Mouse (Mus musculus): Measurements from ENCODE around the gene Fbrsl1. TPM values are rescaled to one million over a fixed set of nuclear protein-coding genes. Genes with fewer than 3 reads are reported as not detected.

Gene Fbrsl1
- polyA plus RNA-seq, 1 experiment from 2014 or later = 6.6 TPM

GRCm38 (mm10) chr5:110424204-110424603 is 24.1 kb downstream of the Fbrsl1 start:
- H3K4me2 ChIP-seq = no peak overlapping the region
- H3K4me3 ChIP-seq = no peak overlapping the region
- H3K27me3 ChIP-seq = no peaks in the 10 kb centered on the region
- H3K4me1 ChIP-seq (replicated peaks) = no peaks in the 10 kb centered on the region
- WGBS = 85% methylated on average over 5 of the region's 5 CpGs
- H3K9ac ChIP-seq = no peak overlapping the region
- no peak for ATAC-seq (replicated peaks; ENCODE audit: insufficient number of reproducible peaks, insufficient read depth, low FRiP score, low read depth)
- no peaks in the 10 kb centered on the region for H3K36me3 ChIP-seq
- no peak overlapping the region for H3K27ac ChIP-seq
- H3K9me3 ChIP-seq (replicated peaks) = no peaks in the 10 kb centered on the region

- Histone ChIP-seq H3K36me3 (no peaks in the 10 kb centered on the region), H3K4me1 (replicated peaks) (peaks cover 19% of the 10 kb centered on the region), H3K9ac (no peak overlapping the region), H3K9me3 (replicated peaks) (no peaks in the 10 kb centered on the region), H3K4me2 (no peak overlapping the region), H3K4me3 (no peak overlapping the region), H3K27ac (no peak overlapping the region), H3K27me3 (no peaks in the 10 kb centered on the region)
- WGBS = 93% methylated on average over 6 of the region's 6 CpGs
- no peak for ATAC-seq (replicated peaks; ENCODE audit: insufficient number of reproducible peaks, insufficient read depth, low FRiP score, low read depth)
These were observed 26.9 kb downstream of the Fbrsl1 start for GRCm38 (mm10) chr5:110421393-110421792.

DNA sequence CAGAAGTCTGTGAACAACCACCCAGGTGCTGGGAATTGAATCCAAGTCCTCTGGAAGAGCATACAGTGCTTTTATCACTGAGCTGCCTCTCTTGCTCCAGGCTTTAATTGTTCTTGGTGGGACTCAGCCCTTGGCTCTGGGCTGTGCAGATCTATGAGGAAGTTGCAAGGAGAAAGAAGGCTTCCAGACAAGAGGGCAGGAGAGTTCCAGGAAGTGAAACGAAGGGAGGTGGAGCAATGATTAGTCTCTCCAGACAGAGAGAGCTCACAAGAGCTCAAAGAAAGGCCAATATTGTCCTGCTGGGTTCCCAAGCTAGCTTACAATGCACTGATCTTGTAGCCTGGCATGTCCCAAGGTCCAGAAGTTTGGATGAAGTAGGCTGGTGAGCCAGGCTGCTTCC is 27.4 kb downstream of the Fbrsl1 start:
- H3K4me1 ChIP-seq (replicated peaks) = peaks cover 23% of the 10 kb centered on the region
- no peak overlapping the region for H3K4me3 ChIP-seq
- no peak overlapping the region for H3K27ac ChIP-seq
- H3K9me3 ChIP-seq (replicated peaks) = no peaks in the 10 kb centered on the region
- H3K4me2 ChIP-seq = no peak overlapping the region
- H3K9ac ChIP-seq = no peak overlapping the region
- H3K36me3 ChIP-seq = no peaks in the 10 kb centered on the region
- WGBS = 45% methylated on average over 1 of the region's 1 CpGs
- no peak for ATAC-seq (replicated peaks; ENCODE audit: insufficient number of reproducible peaks, insufficient read depth, low FRiP score, low read depth)
- no peaks in the 10 kb centered on the region for H3K27me3 ChIP-seq

DNA sequence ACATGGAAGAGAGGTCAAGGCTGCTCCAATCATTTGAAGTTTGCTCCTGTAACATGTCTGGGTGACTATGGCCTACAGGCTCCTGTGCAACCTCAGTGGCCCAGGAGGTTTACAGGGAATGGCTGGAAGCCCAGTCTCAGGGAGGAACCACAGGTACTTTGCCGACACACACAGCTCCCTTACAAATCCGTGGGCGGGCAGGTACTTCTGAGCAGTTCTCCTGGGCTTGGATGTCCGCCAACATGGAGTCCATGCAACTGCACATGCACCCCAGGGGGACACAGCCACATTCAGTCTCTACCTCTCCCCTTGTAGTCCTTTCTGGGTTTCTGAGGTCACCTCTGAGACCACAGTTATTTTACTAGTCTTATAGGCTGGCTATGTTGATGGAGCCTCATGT is 28.1 kb downstream of the Fbrsl1 start:
- H3K4me2 ChIP-seq = no peak overlapping the region
- no peaks in the 10 kb centered on the region for H3K36me3 ChIP-seq
- no peaks in the 10 kb centered on the region for H3K27me3 ChIP-seq
- no peak overlapping the region for H3K9ac ChIP-seq
- H3K4me3 ChIP-seq = no peak overlapping the region
- H3K9me3 ChIP-seq (replicated peaks) = no peaks in the 10 kb centered on the region
- ATAC-seq (replicated peaks; ENCODE audit: insufficient number of reproducible peaks, insufficient read depth, low FRiP score, low read depth) = no peak
- WGBS = 81% methylated on average over 4 of the region's 4 CpGs
- H3K27ac ChIP-seq = no peak overlapping the region
- peaks cover 29% of the 10 kb centered on the region for H3K4me1 ChIP-seq (replicated peaks)

- Histone ChIP-seq H3K9me3 (replicated peaks) (no peaks in the 10 kb centered on the region), H3K4me1 (replicated peaks) (peaks cover 29% of the 10 kb centered on the region), H3K27ac (no peak overlapping the region), H3K4me2 (no peak overlapping the region), H3K9ac (no peak overlapping the region), H3K27me3 (no peaks in the 10 kb centered on the region), H3K4me3 (no peak overlapping the region), H3K36me3 (0 out of 2 replicates have a peak, but pooled peaks cover 4% of the 10 kb centered on the region)
- WGBS = 74% methylated on average over 1 of the region's 1 CpGs
- ATAC-seq (replicated peaks; ENCODE audit: insufficient number of reproducible peaks, insufficient read depth, low FRiP score, low read depth) = no peak
These were observed 29.8 kb downstream of the Fbrsl1 start for GRCm38 (mm10) chr5:110418523-110418911.

DNA sequence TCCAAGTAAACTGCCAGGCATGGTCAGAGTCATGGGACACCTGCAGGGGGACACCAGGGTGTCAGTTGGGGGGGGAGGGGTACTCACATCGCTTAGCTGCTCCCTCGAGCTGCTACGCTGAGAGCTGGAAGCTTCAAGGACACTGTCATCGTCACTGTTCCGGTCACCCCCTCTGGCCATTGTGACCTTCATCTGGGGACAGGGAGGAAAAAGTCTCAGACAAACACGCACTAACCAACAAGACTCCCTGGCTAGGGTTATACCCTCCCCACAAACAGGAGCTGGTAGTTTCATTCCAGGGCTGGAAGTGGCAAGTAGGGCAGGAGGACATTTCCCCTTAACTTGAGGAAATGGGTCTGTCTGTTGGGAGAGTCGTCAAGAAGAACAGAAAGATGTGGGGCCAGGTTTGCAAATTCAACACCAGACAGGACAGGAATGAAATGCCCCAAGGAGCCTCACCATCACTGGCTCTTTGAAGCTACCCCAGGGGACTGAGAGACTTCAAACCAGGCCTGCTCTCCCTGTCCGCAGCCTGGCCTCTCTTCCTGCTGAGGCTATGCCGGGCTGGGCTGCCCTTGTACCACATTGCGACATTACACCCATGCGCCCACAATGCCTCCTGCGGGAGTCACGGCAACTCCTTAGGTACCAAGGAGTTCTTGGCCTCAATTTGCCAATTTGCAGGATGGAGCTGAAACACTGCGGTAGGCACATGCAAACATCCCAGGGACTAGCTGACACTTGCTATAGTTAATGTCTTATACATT is 30.4 kb downstream of the Fbrsl1 start:
- Histone ChIP-seq H3K27ac (peak overlapping the region; percentile 1; the same call in 1 of the 2 replicates), H3K36me3 (0 out of 2 replicates have a peak, but pooled peaks cover 4% of the 10 kb centered on the region), H3K9me3 (replicated peaks) (no peaks in the 10 kb centered on the region), H3K9ac (no peak overlapping the region), H3K4me3 (no peak overlapping the region), H3K27me3 (no peaks in the 10 kb centered on the region), H3K4me2 (no peak overlapping the region), H3K4me1 (replicated peaks) (peaks cover 29% of the 10 kb centered on the region)
- WGBS = 56% methylated on average over 14 of the region's 14 CpGs
- no peak; the same call in 1 of the 2 replicates for ATAC-seq (replicated peaks; ENCODE audit: insufficient number of reproducible peaks, insufficient read depth, low FRiP score, low read depth)

DNA sequence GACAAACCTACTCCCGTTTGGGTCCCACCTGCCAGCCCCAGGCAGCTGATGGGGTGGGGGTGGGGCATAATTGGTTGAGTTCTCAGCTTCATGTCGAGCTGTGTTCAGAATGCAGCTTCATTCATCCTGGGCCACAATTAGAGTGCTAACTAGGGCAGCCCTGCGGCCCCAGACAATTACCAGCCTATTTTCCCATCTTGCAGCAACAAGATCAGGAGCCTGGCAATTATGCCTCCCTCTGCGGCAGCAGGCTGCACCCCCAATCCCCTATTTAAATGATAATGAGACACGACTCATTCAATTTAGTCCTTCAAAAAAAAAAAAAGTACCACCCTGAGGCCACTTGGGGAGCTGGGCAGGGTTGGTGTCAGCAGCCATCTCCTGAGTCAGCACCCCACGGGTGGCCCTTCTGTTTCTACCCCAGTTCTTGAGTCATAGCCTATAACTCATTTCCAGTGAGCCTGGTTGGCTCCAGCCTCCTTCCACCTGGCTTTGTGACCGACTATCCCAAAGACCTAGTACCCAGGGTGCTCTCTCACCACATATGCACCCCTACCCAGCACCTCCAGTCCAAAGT is 31.4 kb downstream of the Fbrsl1 start:
- Histone ChIP-seq H3K4me3 (no peak overlapping the region), H3K27ac (peak overlapping the region; percentile 47; the same call in 1 of the 2 replicates), H3K4me2 (no peak overlapping the region), H3K9me3 (replicated peaks) (no peaks in the 10 kb centered on the region), H3K9ac (no peak overlapping the region), H3K4me1 (replicated peaks) (peaks cover 29% of the 10 kb centered on the region), H3K36me3 (0 out of 2 replicates have a peak, but pooled peaks cover 4% of the 10 kb centered on the region), H3K27me3 (no peaks in the 10 kb centered on the region)
- ATAC-seq (replicated peaks; ENCODE audit: insufficient number of reproducible peaks, insufficient read depth, low FRiP score, low read depth) = no peak
- WGBS = 32% methylated on average over 7 of the region's 7 CpGs

- WGBS = 39% methylated on average over 13 of the region's 13 CpGs
- H3K36me3 ChIP-seq = 0 out of 2 replicates have a peak, but pooled peaks cover 4% of the 10 kb centered on the region
- no peak overlapping the region for H3K4me3 ChIP-seq
- H3K27ac ChIP-seq = peak overlapping the region; percentile 47
- H3K9me3 ChIP-seq (replicated peaks) = no peaks in the 10 kb centered on the region
- peaks cover 29% of the 10 kb centered on the region for H3K4me1 ChIP-seq (replicated peaks)
- no peaks in the 10 kb centered on the region for H3K27me3 ChIP-seq
- no peak overlapping the region for H3K9ac ChIP-seq
- no peak overlapping the region for H3K4me2 ChIP-seq
- no peak for ATAC-seq (replicated peaks; ENCODE audit: insufficient number of reproducible peaks, insufficient read depth, low FRiP score, low read depth)
These were observed 32.2 kb downstream of the Fbrsl1 start for GRCm38 (mm10) chr5:110415806-110416700.

DNA sequence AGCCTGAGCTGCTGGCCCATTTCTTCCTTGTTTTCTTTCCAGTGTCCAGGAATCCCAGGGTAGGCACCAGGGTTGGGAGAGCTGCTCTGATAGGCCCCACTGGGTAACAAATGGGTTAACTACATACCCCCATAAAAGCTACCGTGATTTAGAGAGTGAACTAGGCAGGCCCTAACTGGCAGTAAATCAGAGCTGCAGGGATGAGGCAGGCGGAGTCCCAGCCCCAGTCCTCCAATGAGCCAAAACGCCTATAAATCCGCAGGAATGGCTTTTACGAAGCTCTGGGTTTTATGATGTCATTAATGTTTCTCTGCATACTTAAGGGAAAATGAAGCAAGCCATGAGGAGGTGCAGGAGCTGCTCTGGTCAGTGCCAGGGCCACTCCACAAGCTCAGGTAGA is 33.3 kb downstream of the Fbrsl1 start:
- 0 out of 2 replicates have a peak, but pooled peaks cover 4% of the 10 kb centered on the region for H3K36me3 ChIP-seq
- no peak overlapping the region for H3K4me3 ChIP-seq
- no peak overlapping the region for H3K9ac ChIP-seq
- WGBS = 81% methylated on average over 5 of the region's 5 CpGs
- no peak overlapping the region for H3K4me2 ChIP-seq
- H3K9me3 ChIP-seq (replicated peaks) = no peaks in the 10 kb centered on the region
- no peaks in the 10 kb centered on the region for H3K27me3 ChIP-seq
- ATAC-seq (replicated peaks; ENCODE audit: insufficient number of reproducible peaks, insufficient read depth, low FRiP score, low read depth) = no peak
- no peak overlapping the region for H3K27ac ChIP-seq
- H3K4me1 ChIP-seq (replicated peaks) = peaks cover 29% of the 10 kb centered on the region

DNA sequence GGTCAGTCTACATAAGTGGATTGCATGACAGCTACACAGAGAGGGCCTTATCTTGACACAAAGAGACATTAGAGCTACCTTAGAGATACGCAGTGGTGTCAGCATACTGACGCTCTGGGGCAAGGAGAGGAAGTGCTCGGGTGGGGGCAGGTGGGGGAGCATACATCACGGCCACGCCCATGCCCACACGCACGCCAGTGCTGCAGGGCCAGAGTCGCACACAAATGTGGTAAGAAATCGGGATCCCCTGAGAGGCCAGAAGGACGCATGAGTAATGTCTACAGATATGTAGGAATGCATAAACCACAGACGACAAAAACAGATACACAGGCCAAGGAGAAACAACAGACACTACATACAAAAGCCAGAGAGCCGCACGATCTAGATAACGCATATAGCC is 35.3 kb downstream of the Fbrsl1 start:
- Histone ChIP-seq H3K4me3 (no peak overlapping the region), H3K27ac (no peak overlapping the region), H3K4me2 (no peak overlapping the region), H3K4me1 (replicated peaks) (peaks cover 26% of the 10 kb centered on the region), H3K9ac (no peak overlapping the region), H3K9me3 (replicated peaks) (no peaks in the 10 kb centered on the region), H3K27me3 (no peaks in the 10 kb centered on the region), H3K36me3 (0 out of 2 replicates have a peak, but pooled peaks cover 4% of the 10 kb centered on the region)
- no peak for ATAC-seq (replicated peaks; ENCODE audit: insufficient number of reproducible peaks, insufficient read depth, low FRiP score, low read depth)
- 78% methylated on average over 14 of the region's 14 CpGs for WGBS

DNA sequence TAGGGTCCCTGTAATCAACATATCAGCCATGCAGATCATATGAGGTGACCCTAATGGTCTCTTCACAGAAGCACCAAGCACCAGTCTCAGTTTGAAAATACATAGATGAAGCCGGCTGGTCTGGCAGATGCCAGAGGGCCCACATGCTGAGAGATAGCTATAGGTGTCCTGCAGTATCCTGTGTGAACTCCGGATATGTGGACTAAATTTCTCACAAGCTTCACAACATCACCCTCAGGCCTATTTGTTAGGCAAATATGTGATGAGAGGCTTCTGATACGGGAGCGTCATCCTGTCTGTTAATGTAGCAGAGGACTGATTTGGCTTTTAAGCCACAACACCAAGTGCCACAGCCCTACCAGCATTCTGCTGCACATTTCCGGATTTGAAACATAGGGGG is 37.9 kb downstream of the Fbrsl1 start:
- Histone ChIP-seq H3K27me3 (no peaks in the 10 kb centered on the region), H3K4me3 (no peak overlapping the region), H3K9ac (no peak overlapping the region), H3K4me2 (no peak overlapping the region), H3K27ac (no peak overlapping the region), H3K36me3 (0 out of 2 replicates have a peak, but pooled peaks cover 4% of the 10 kb centered on the region), H3K4me1 (replicated peaks) (peaks cover 8% of the 10 kb centered on the region), H3K9me3 (replicated peaks) (no peaks in the 10 kb centered on the region)
- WGBS = 80% methylated on average over 5 of the region's 5 CpGs
- ATAC-seq (replicated peaks; ENCODE audit: insufficient number of reproducible peaks, insufficient read depth, low FRiP score, low read depth) = no peak

Data from heart, embryonic 15.5 days (tissue).